Mouse (Mus musculus) spleen, adult 2 months (tissue): ENCODE results near the gene BC005537.

ENCODE experiments used
- CTCF ChIP-seq: fragments of 200-500 bp; IDR thresholded peaks from 2 replicates; pipeline ENCODE4 v1.5.1; 2011; ENCODE audit warnings: mild to moderate bottlenecking, inconsistent platforms; ENCODE audit not compliant: insufficient read depth, insufficient read length, insufficient replicate concordance; ENCODE audit errors: extremely low read depth
- POLR2A ChIP-seq: fragments of 200-500 bp; IDR thresholded peaks from 2 replicates; pipeline ENCODE4 v1.6.1; 2011; ENCODE audit warnings: low read depth, low read length, inconsistent platforms

GRCm38 (mm10) chr13:24861084-24861483 is 59.6 kb downstream of the BC005537 start:
- no peak for TF ChIP-seq CTCF
- TF ChIP-seq POLR2A = no peak
